Mouse (Mus musculus): ENCODE measurements around the gene Cmip. TPM values are rescaled to one million over a fixed set of nuclear protein-coding genes. Genes with fewer than 3 reads are reported as not detected.

The Cmip gene
- total and polyA plus RNA-seq, 2 experiments from 2014 or later, result 212 to 266 TPM

- peak; percentile 32; the same call in 1 of the 2 replicates for ATAC-seq (ENCODE audit: low FRiP score)
- WGBS, result 73% methylated on average over 8 of the region's 8 CpGs
Observed at GRCm38 (mm10) chr8:117380796-117381195, 123.9 kb downstream of the Cmip start.

GRCm38 (mm10) chr8:117386142-117386541, 129.3 kb downstream of the Cmip start:
- Histone ChIP-seq H3K4me3 (ENCODE audit: low read depth, low read length) (no peak overlapping the region), H3K27ac (ENCODE audit: low read depth, low read length) (no peak overlapping the region), H3K36me3 (ENCODE audit: insufficient read depth, low read length) (no peaks in the 10 kb centered on the region; the same call in 1 of the 2 replicates), H3K4me2 (ENCODE audit: low read depth, low read length, poor library complexity, severe bottlenecking) (no peak overlapping the region), H3K9ac (replicated peaks; ENCODE audit: low read length, poor library complexity, severe bottlenecking) (no peak overlapping the region), H3K9me3 (ENCODE audit: low read length) (no peaks in the 10 kb centered on the region), H3K27me3 (ENCODE audit: insufficient read depth, low read length) (no peaks in the 10 kb centered on the region), H3K4me1 (ENCODE audit: insufficient read depth, low read length) (peaks cover 8% of the 10 kb centered on the region; the same call in 1 of the 2 replicates)
- TF ChIP-seq CTCF (IDR thresholded peaks at IDR 0.05), result peak; percentile 50
- no peak for DNase-seq (ENCODE audit: low spot score)
- ATAC-seq (ENCODE audit: low FRiP score), result no peak
- WGBS, result 76% methylated on average over 2 of the region's 2 CpGs

More at GRCm38 (mm10) chr8:117380796-117381195, 123.9 kb downstream of the Cmip start:
- Histone ChIP-seq H3K9ac (replicated peaks; ENCODE audit: low read length, poor library complexity, severe bottlenecking) (no peak overlapping the region), H3K4me1 (ENCODE audit: insufficient read depth, low read length) (peaks cover 8% of the 10 kb centered on the region; the same call in 1 of the 2 replicates), H3K36me3 (ENCODE audit: insufficient read depth, low read length) (no peaks in the 10 kb centered on the region; the same call in 1 of the 2 replicates), H3K27ac (ENCODE audit: low read depth, low read length) (no peak overlapping the region), H3K9me3 (ENCODE audit: low read length) (no peaks in the 10 kb centered on the region), H3K27me3 (ENCODE audit: insufficient read depth, low read length) (no peaks in the 10 kb centered on the region), H3K4me2 (ENCODE audit: low read depth, low read length, poor library complexity, severe bottlenecking) (no peak overlapping the region), H3K4me3 (ENCODE audit: low read depth, low read length) (no peak overlapping the region)
- peak; percentile 62 for DNase-seq (ENCODE audit: low spot score)
- TF ChIP-seq CTCF (IDR thresholded peaks at IDR 0.05), result no peak

- no peak for DNase-seq (ENCODE audit: low spot score)
- 63% methylated on average over 10 of the region's 10 CpGs for WGBS
- no peak for ATAC-seq (ENCODE audit: low FRiP score)
Observed at GRCm38 (mm10) chr8:117387642-117388041, 130.8 kb downstream of the Cmip start.

GRCm38 (mm10) chr8:117388370-117388769, 131.5 kb downstream of the Cmip start:
- H3K9ac ChIP-seq (replicated peaks; ENCODE audit: low read length, poor library complexity, severe bottlenecking), result no peak overlapping the region
- no peaks in the 10 kb centered on the region; the same call in 1 of the 2 replicates for H3K36me3 ChIP-seq (ENCODE audit: insufficient read depth, low read length)
- ATAC-seq (ENCODE audit: low FRiP score) (no peak), DNase-seq (ENCODE audit: low spot score) (peak; percentile 25)
- TF ChIP-seq CTCF (IDR thresholded peaks at IDR 0.05), result no peak
- H3K4me2 ChIP-seq (ENCODE audit: low read depth, low read length, poor library complexity, severe bottlenecking), result no peak overlapping the region
- H3K27ac ChIP-seq (ENCODE audit: low read depth, low read length), result 0 out of 2 replicates have a peak overlapping the region, but pooled peaks have one; percentile 26
- H3K4me3 ChIP-seq (ENCODE audit: low read depth, low read length), result no peak overlapping the region
- H3K27me3 ChIP-seq (ENCODE audit: insufficient read depth, low read length), result no peaks in the 10 kb centered on the region
- 77% methylated on average over 8 of the region's 8 CpGs for WGBS
- H3K9me3 ChIP-seq (ENCODE audit: low read length), result no peaks in the 10 kb centered on the region
- H3K4me1 ChIP-seq (ENCODE audit: insufficient read depth, low read length), result peaks cover 7% of the 10 kb centered on the region; the same call in 1 of the 2 replicates

More at GRCm38 (mm10) chr8:117387642-117388041, 130.8 kb downstream of the Cmip start:
- Histone ChIP-seq H3K4me2 (ENCODE audit: low read depth, low read length, poor library complexity, severe bottlenecking) (no peak overlapping the region), H3K27ac (ENCODE audit: low read depth, low read length) (no peak overlapping the region), H3K4me3 (ENCODE audit: low read depth, low read length) (no peak overlapping the region), H3K9me3 (ENCODE audit: low read length) (no peaks in the 10 kb centered on the region), H3K4me1 (ENCODE audit: insufficient read depth, low read length) (peaks cover 7% of the 10 kb centered on the region; the same call in 1 of the 2 replicates), H3K36me3 (ENCODE audit: insufficient read depth, low read length) (no peaks in the 10 kb centered on the region; the same call in 1 of the 2 replicates), H3K27me3 (ENCODE audit: insufficient read depth, low read length) (no peaks in the 10 kb centered on the region), H3K9ac (replicated peaks; ENCODE audit: low read length, poor library complexity, severe bottlenecking) (no peak overlapping the region)
- no peak for TF ChIP-seq CTCF (IDR thresholded peaks at IDR 0.05)

GRCm38 (mm10) chr8:117393853-117394252, 137.0 kb downstream of the Cmip start:
- DNase-seq (ENCODE audit: low spot score) (no peak), ATAC-seq (ENCODE audit: low FRiP score) (no peak)
- H3K27me3 ChIP-seq (ENCODE audit: insufficient read depth, low read length), result no peaks in the 10 kb centered on the region
- peaks cover 5% of the 10 kb centered on the region for H3K36me3 ChIP-seq (ENCODE audit: insufficient read depth, low read length)
- H3K9ac ChIP-seq (replicated peaks; ENCODE audit: low read length, poor library complexity, severe bottlenecking), result no peak overlapping the region
- H3K9me3 ChIP-seq (ENCODE audit: low read length), result no peaks in the 10 kb centered on the region
- H3K27ac ChIP-seq (ENCODE audit: low read depth, low read length), result no peak overlapping the region
- WGBS, result 44% methylated on average over 6 of the region's 6 CpGs
- H3K4me2 ChIP-seq (ENCODE audit: low read depth, low read length, poor library complexity, severe bottlenecking), result no peak overlapping the region
- no peak overlapping the region for H3K4me3 ChIP-seq (ENCODE audit: low read depth, low read length)
- peaks cover 5% of the 10 kb centered on the region; the same call in 1 of the 2 replicates for H3K4me1 ChIP-seq (ENCODE audit: insufficient read depth, low read length)
- no peak for TF ChIP-seq CTCF (IDR thresholded peaks at IDR 0.05)

- Histone ChIP-seq H3K4me1 (ENCODE audit: insufficient read depth, low read length) (peaks cover 8% of the 10 kb centered on the region; the same call in 1 of the 2 replicates), H3K27me3 (ENCODE audit: insufficient read depth, low read length) (no peaks in the 10 kb centered on the region), H3K4me2 (ENCODE audit: low read depth, low read length, poor library complexity, severe bottlenecking) (no peak overlapping the region), H3K9me3 (ENCODE audit: low read length) (no peaks in the 10 kb centered on the region), H3K9ac (replicated peaks; ENCODE audit: low read length, poor library complexity, severe bottlenecking) (no peak overlapping the region), H3K36me3 (ENCODE audit: insufficient read depth, low read length) (peaks cover 5% of the 10 kb centered on the region), H3K4me3 (ENCODE audit: low read depth, low read length) (no peak overlapping the region), H3K27ac (ENCODE audit: low read depth, low read length) (no peak overlapping the region)
- no peak for ATAC-seq (ENCODE audit: low FRiP score)
- WGBS, result 71% methylated on average over 7 of the region's 7 CpGs
- no peak for DNase-seq (ENCODE audit: low spot score)
- no peak for TF ChIP-seq CTCF (IDR thresholded peaks at IDR 0.05)
Observed at GRCm38 (mm10) chr8:117395055-117395454, 138.2 kb downstream of the Cmip start.
